Mouse (Mus musculus) limb, embryonic 14.5 days (tissue): ENCODE measurements around the gene Robo2. TPM values are rescaled to one million over a fixed set of nuclear protein-coding genes. Genes with fewer than 3 reads are reported as not detected.

ENCODE experiments used
- ATAC-seq: fragments of 200-750 bp; cut with Nextera tagmentation; 2 replicates; pipeline ENCODE4 v1.8.0; 2017; ENCODE audit warnings: low read depth, moderate number of reproducible peaks, moderate TSS enrichment; ENCODE audit not compliant: low FRiP score
- DNase-seq: peaks from one replicate; pipeline ENCODE4 v3.0.0-alpha.2; 2015; ENCODE audit warnings: low spot score
- H3K27ac ChIP-seq: fragments of 300-500 bp; sonication (generic); replicated peaks from 2 replicates; pipeline ENCODE4 v1.5.1; 2014; ENCODE audit warnings: low read depth, mild to moderate bottlenecking, low read length, moderate library complexity, mixed read lengths
- H3K27me3 ChIP-seq: fragments of 300-500 bp; sonication (generic); 2 replicates; pipeline ENCODE4 v1.6.1; 2014; ENCODE audit warnings: low read length, mixed read lengths; ENCODE audit not compliant: control insufficient read depth, insufficient read depth
- H3K36me3 ChIP-seq: fragments of 300-500 bp; sonication (generic); 2 replicates; pipeline ENCODE4 v1.6.1; 2014; ENCODE audit warnings: mild to moderate bottlenecking, low read length, moderate library complexity, mixed read lengths; ENCODE audit not compliant: control insufficient read depth, insufficient read depth
- H3K4me1 ChIP-seq: fragments of 300-500 bp; sonication (generic); 2 replicates; pipeline ENCODE4 v1.6.1; 2014; ENCODE audit warnings: antibody characterized with exemption, low read length, mixed read lengths; ENCODE audit not compliant: control insufficient read depth, insufficient read depth
- H3K4me2 ChIP-seq: fragments of 300-500 bp; sonication (generic); replicated peaks from 2 replicates; pipeline ENCODE4 v1.6.1; 2014; ENCODE audit warnings: low read depth, mild to moderate bottlenecking, low read length, moderate library complexity; ENCODE audit not compliant: severe bottlenecking
- H3K4me3 ChIP-seq: fragments of 300-500 bp; sonication (generic); replicated peaks from 2 replicates; pipeline ENCODE4 v1.5.1; 2014; ENCODE audit warnings: low read length
- H3K9ac ChIP-seq: fragments of 300-500 bp; sonication (generic); 2 replicates; pipeline ENCODE4 v1.6.1; 2014; ENCODE audit warnings: mild to moderate bottlenecking, low read depth, low read length, moderate library complexity; ENCODE audit not compliant: severe bottlenecking
- H3K9me3 ChIP-seq: fragments of 300-500 bp; sonication (generic); 2 replicates; pipeline ENCODE4 v1.6.1; 2016; ENCODE audit warnings: low read length; ENCODE audit not compliant: control insufficient read depth
- POLR2A ChIP-seq: fragments of 200-500 bp; IDR thresholded peaks from 2 replicates; pipeline ENCODE4 v1.8.0; 2012; ENCODE audit warnings: inconsistent platforms, mild to moderate bottlenecking, moderate library complexity, borderline replicate concordance; ENCODE audit not compliant: insufficient read depth, insufficient read length; ENCODE audit errors: extremely low read depth
- WGBS: fragments of 180-500 bp; shearing (Covaris S2); extraction: QIAGEN DNeasy Blood & Tissue Kit; methylation state at CpG from one replicate; pipeline ENCODE4 v1.1.7; 2014; 5-methylcytosine and 5-hydroxymethylcytosine counted together
- polyA plus RNA-seq, 2 experiments: library from polyadenylated mRNA; depleted of rRNA in 1 of 2; stranded (reverse) in 1 of 2; unstranded in 1 of 2; fragments of >200 nt; fragmentation: Nextera tagmentation in 1 of 2; extraction: Ambion mirVana in 1 of 2; gene quantifications; 2 replicates each; pipeline versions ENCODE4 v1.2.1 to v1.2.3; 2012 to 2014

The Robo2 gene
- polyA plus RNA-seq, 2 experiments = 52.6 to 68.8 TPM

- no peak overlapping the region for H3K4me3 ChIP-seq
- no peak for TF ChIP-seq POLR2A
- no peaks in the 10 kb centered on the region for H3K36me3 ChIP-seq
- H3K4me1 ChIP-seq = no peaks in the 10 kb centered on the region
- 90% methylated on average over 5 of the region's 5 CpGs for WGBS
- no peak overlapping the region for H3K4me2 ChIP-seq
- no peak overlapping the region for H3K27ac ChIP-seq
- H3K9me3 ChIP-seq = no peaks in the 10 kb centered on the region
- no peak for DNase-seq
- no peaks in the 10 kb centered on the region for H3K27me3 ChIP-seq
- ATAC-seq = no peak
- no peak overlapping the region for H3K9ac ChIP-seq
Observed at GRCm38 (mm10) chr16:73873828-73874558, 537.6 kb downstream of the Robo2 start.

- no peaks in the 10 kb centered on the region for H3K36me3 ChIP-seq
- no peak overlapping the region for H3K27ac ChIP-seq
- H3K9ac ChIP-seq = no peak overlapping the region
- no peak for DNase-seq
- no peaks in the 10 kb centered on the region for H3K27me3 ChIP-seq
- no peak for TF ChIP-seq POLR2A
- no peaks in the 10 kb centered on the region for H3K4me1 ChIP-seq
- H3K4me2 ChIP-seq = no peak overlapping the region
- ATAC-seq = no peak
- H3K4me3 ChIP-seq = no peak overlapping the region
- 50% methylated on average over 5 of the region's 5 CpGs for WGBS
- H3K9me3 ChIP-seq = no peaks in the 10 kb centered on the region
Observed at GRCm38 (mm10) chr16:73870296-73870695, 541.3 kb downstream of the Robo2 start.

GRCm38 (mm10) chr16:73869527-73870212 lies 542.0 kb downstream of the Robo2 start:
- 51% methylated on average over 7 of the region's 7 CpGs for WGBS
- Histone ChIP-seq H3K27me3 (no peaks in the 10 kb centered on the region), H3K9me3 (no peaks in the 10 kb centered on the region), H3K4me2 (no peak overlapping the region), H3K27ac (no peak overlapping the region), H3K4me1 (peaks cover 3% of the 10 kb centered on the region; the same call in 1 of the 2 replicates), H3K9ac (no peak overlapping the region), H3K36me3 (no peaks in the 10 kb centered on the region), H3K4me3 (no peak overlapping the region)
- no peak for ATAC-seq
- TF ChIP-seq POLR2A = no peak
- peak; percentile 20 for DNase-seq

GRCm38 (mm10) chr16:73864625-73865024 lies 547.0 kb downstream of the Robo2 start:
- Histone ChIP-seq H3K27ac (no peak overlapping the region), H3K4me1 (peaks cover 4% of the 10 kb centered on the region; the same call in 1 of the 2 replicates), H3K9me3 (no peaks in the 10 kb centered on the region), H3K4me3 (no peak overlapping the region), H3K27me3 (no peaks in the 10 kb centered on the region), H3K4me2 (no peak overlapping the region), H3K9ac (no peak overlapping the region), H3K36me3 (no peaks in the 10 kb centered on the region)
- ATAC-seq (no peak), DNase-seq (no peak)
- 47% methylated on average over 9 of the region's 9 CpGs for WGBS
- TF ChIP-seq POLR2A = no peak

- DNase-seq (peak; percentile 33), ATAC-seq (no peak)
- Histone ChIP-seq H3K27me3 (no peaks in the 10 kb centered on the region), H3K4me1 (peaks cover 4% of the 10 kb centered on the region; the same call in 1 of the 2 replicates), H3K36me3 (no peaks in the 10 kb centered on the region), H3K27ac (no peak overlapping the region), H3K9ac (no peak overlapping the region), H3K4me2 (no peak overlapping the region), H3K9me3 (no peaks in the 10 kb centered on the region), H3K4me3 (no peak overlapping the region)
- WGBS = 8% methylated on average over 3 of the region's 3 CpGs
- TF ChIP-seq POLR2A = no peak
Observed at GRCm38 (mm10) chr16:73863748-73864147, 547.9 kb downstream of the Robo2 start.
